Mouse (Mus musculus): ENCODE data around the gene Snrpa1.
"Not testable (repeated sequence)": the region's sequence is repeated elsewhere in the genome, so short reads cannot be mapped to it uniquely, and the experiment has no call there.

Gene Snrpa1

GRCm38 (mm10) chr7:66058703-66059102, at the start of gene Snrpa1:
Gene Snrpa1 (plus strand): TSS chr7:66059003.
- DNase-seq (ENCODE audit: low spot score) = no peak

GRCm38 (mm10) chr7:66010518-66010917, 48.3 kb upstream of the Snrpa1 start:
- no peak for DNase-seq (ENCODE audit: low spot score)

GRCm38 (mm10) chr7:66027747-66028146, 31.1 kb upstream of the Snrpa1 start:
- no peak for DNase-seq (ENCODE audit: low spot score)

- no peak for DNase-seq (ENCODE audit: low spot score)
These were observed 29.9 kb upstream of the Snrpa1 start for GRCm38 (mm10) chr7:66028766-66029512.

GRCm38 (mm10) chr7:66036809-66037208, 22.0 kb upstream of the Snrpa1 start:
- DNase-seq (ENCODE audit: low spot score) = no peak

GRCm38 (mm10) chr7:66038261-66038660, 20.5 kb upstream of the Snrpa1 start:
- DNase-seq (ENCODE audit: low spot score) = no peak

- DNase-seq (ENCODE audit: low spot score) = no peak
These were observed 20.1 kb upstream of the Snrpa1 start for GRCm38 (mm10) chr7:66038730-66039129.

- no peak for DNase-seq (ENCODE audit: low spot score)
These were observed 18.6 kb upstream of the Snrpa1 start for GRCm38 (mm10) chr7:66040026-66040814.

- DNase-seq (ENCODE audit: low spot score) = no peak
These were observed 15.0 kb upstream of the Snrpa1 start, which contains the start of gene Gm45213 for GRCm38 (mm10) chr7:66043552-66044459. Gene Gm45213 (plus strand): TSS chr7:66043602.

- DNase-seq (ENCODE audit: low spot score) = no peak
These were observed 14.2 kb upstream of the Snrpa1 start for GRCm38 (mm10) chr7:66044617-66045016.

GRCm38 (mm10) chr7:66046921-66047918, 11.6 kb upstream of the Snrpa1 start:
- no peak for DNase-seq (ENCODE audit: low spot score)

- no peak for DNase-seq (ENCODE audit: low spot score)
These were observed 10.8 kb upstream of the Snrpa1 start for GRCm38 (mm10) chr7:66047975-66048374.

- no peak for DNase-seq (ENCODE audit: low spot score)
These were observed 10.2 kb upstream of the Snrpa1 start for GRCm38 (mm10) chr7:66048446-66049230.

GRCm38 (mm10) chr7:66053946-66054483, 4.8 kb upstream of the Snrpa1 start:
- no peak for DNase-seq (ENCODE audit: low spot score)

- DNase-seq (ENCODE audit: low spot score) = not testable (repeated sequence)
These were observed 3.4 kb upstream of the Snrpa1 start for GRCm38 (mm10) chr7:66055356-66055755.

GRCm38 (mm10) chr7:66060066-66060956, 1.5 kb downstream of the Snrpa1 start:
- peak; percentile 79 for DNase-seq (ENCODE audit: low spot score)

GRCm38 (mm10) chr7:66061057-66061456, 2.3 kb downstream of the Snrpa1 start:
- DNase-seq (ENCODE audit: low spot score) = no peak

- DNase-seq (ENCODE audit: low spot score) = no peak
These were observed 17.6 kb downstream of the Snrpa1 start for GRCm38 (mm10) chr7:66076411-66076810.

All from ovary, postnatal 14 days (tissue).